Mouse (Mus musculus) heart, embryonic 10.5 days (tissue): Measurements from ENCODE around the gene Pigw. TPM values are rescaled to one million over a fixed set of nuclear protein-coding genes. Genes with fewer than 3 reads are reported as not detected.
"Not testable (repeated sequence)": the region's sequence is repeated elsewhere in the genome, so short reads cannot be mapped to it uniquely, and the experiment has no call there.

Experiments
- DNase-seq: peaks from one replicate; pipeline ENCODE4 v3.0.0-alpha.2; 2017; ENCODE audit warnings: low spot score
- H3K27ac ChIP-seq: fragments of 300-500 bp; sonication (generic); 2 replicates; pipeline ENCODE4 v1.5.1; 2016; ENCODE audit warnings: mild to moderate bottlenecking
- H3K27me3 ChIP-seq: fragments of 300-500 bp; sonication (generic); 2 replicates; pipeline ENCODE4 v1.6.1; 2016; ENCODE audit warnings: mild to moderate bottlenecking; ENCODE audit not compliant: poor library complexity, insufficient read depth, severe bottlenecking
- H3K36me3 ChIP-seq: fragments of 300-500 bp; sonication (generic); 2 replicates; pipeline ENCODE4 v1.6.1; 2016; ENCODE audit warnings: mild to moderate bottlenecking, moderate library complexity
- H3K4me1 ChIP-seq: fragments of 300-500 bp; sonication (generic); 2 replicates; pipeline ENCODE4 v1.6.1; 2016; ENCODE audit warnings: mild to moderate bottlenecking
- H3K4me3 ChIP-seq: fragments of 300-500 bp; sonication (generic); 2 replicates; pipeline ENCODE4 v1.5.1; 2016; ENCODE audit warnings: mild to moderate bottlenecking, moderate library complexity
- H3K9me3 ChIP-seq: fragments of 300-500 bp; sonication (generic); 2 replicates; pipeline ENCODE4 v1.6.1; 2016; ENCODE audit warnings: mild to moderate bottlenecking, moderate library complexity
- WGBS: fragments of 180-500 bp; shearing (Covaris S2); methylation state at CpG from one replicate; pipeline ENCODE4 v1.1.7; 2016; 5-methylcytosine and 5-hydroxymethylcytosine counted together
- polyA plus RNA-seq: library from polyadenylated mRNA; unstranded; fragments of >200 nt; fragmentation: Nextera tagmentation; extraction: Ambion mirVana; gene quantifications from 2 replicates; pipeline ENCODE4 v1.2.1, GENCODE M21; 2016

The Pigw gene
- polyA plus RNA-seq, 1 experiment from 2014 or later, result 2.7 TPM

DNA sequence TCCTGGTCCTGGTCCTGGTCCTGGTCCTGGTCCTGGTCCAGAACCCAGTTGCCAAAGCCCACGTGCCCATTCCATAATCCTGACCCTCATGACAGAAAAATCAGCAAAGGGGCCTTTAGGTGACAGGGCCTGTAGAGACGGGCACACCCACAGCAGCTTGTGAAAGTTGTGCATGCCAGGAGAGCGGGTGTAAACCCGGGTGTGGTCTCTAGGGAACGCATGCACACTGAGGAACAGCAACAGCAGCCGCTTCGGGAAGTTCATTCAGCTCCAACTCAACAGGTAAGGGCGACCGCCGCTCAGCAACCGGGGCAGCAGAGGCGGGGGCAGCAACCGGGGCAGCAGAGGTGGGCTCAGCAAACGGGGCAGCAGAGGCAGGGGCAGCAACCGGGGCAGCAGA, 13.0 kb upstream of the Pigw start:
- DNase-seq, result no peak
- Histone ChIP-seq H3K4me3 (no peak overlapping the region), H3K27ac (no peak overlapping the region), H3K4me1 (no peaks in the 10 kb centered on the region), H3K27me3 (no peaks in the 10 kb centered on the region), H3K9me3 (no peaks in the 10 kb centered on the region), H3K36me3 (peaks cover 92% of the 10 kb centered on the region)
- WGBS, result 94% methylated on average over 15 of the region's 15 CpGs

DNA sequence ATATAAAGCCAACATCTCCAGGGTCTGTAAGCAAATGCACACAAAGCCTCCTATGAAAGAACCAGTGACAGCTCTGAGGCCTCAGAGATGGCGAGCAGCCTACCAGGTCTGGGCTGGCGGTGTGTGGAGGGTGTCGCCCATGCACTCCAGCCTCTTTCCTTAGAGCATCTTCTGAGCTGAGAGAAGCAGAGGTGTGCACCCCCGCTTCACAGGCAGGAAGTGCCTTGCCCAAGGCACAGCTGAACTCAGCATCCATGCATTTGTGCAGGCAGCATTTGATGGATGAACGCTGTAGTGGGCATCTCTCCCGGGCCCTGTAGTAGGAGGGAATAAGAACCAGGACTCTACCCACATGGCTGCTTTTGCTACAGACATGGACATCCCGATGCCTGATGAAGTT, 11.6 kb upstream of the Pigw start:
- Histone ChIP-seq H3K4me1 (no peaks in the 10 kb centered on the region), H3K36me3 (peaks cover 91% of the 10 kb centered on the region), H3K27ac (no peak overlapping the region), H3K9me3 (no peaks in the 10 kb centered on the region), H3K4me3 (no peak overlapping the region), H3K27me3 (no peaks in the 10 kb centered on the region)
- no peak for DNase-seq
- 91% methylated on average over 7 of the region's 7 CpGs for WGBS

DNA sequence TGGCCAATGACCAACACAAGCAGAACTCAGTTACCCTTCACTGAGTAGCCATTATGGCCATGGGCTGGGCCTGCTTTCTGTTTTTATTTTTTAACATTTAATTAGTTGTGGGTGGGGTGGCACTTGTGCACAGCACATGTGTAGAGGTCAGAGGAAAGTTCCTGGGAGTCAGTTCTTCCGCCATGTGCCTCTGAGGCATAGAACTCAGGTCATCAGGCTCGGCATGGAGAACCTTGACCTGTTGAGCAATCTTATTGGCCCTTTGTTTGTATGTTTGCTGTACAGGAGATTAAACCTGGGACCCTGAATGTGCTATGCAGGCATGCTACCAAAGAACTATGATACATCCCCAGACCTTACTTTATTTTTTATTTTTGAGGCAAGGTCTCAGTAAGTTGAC, 9.4 kb upstream of the Pigw start:
- DNase-seq, result no peak
- Histone ChIP-seq H3K9me3 (no peaks in the 10 kb centered on the region), H3K4me1 (no peaks in the 10 kb centered on the region), H3K27me3 (no peaks in the 10 kb centered on the region), H3K27ac (no peak overlapping the region), H3K4me3 (no peak overlapping the region), H3K36me3 (peaks cover 91% of the 10 kb centered on the region)
- WGBS, result 90% methylated on average over 2 of the region's 2 CpGs

DNA sequence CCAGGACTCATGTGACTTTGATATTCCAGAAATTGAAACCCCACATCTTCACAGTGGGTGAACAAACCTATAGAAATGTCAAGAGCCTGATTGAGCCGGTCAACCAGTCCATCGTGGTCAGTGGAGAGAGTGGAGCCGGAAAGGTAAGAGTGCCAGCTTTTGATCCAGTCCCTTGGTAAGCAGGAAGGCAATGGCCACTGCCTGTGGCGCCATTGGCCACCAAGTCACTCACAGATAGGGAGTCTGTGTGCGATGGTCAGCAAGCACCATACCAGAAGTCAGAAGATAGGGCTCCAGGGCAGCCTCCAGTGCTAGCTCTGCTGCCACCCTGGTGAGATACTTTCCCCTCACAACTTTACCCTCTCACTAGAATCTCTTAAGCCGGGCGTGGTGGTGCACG, 7.9 kb upstream of the Pigw start:
- Histone ChIP-seq H3K9me3 (no peaks in the 10 kb centered on the region), H3K4me3 (no peak overlapping the region), H3K4me1 (no peaks in the 10 kb centered on the region), H3K27ac (no peak overlapping the region), H3K27me3 (no peaks in the 10 kb centered on the region), H3K36me3 (peaks cover 94% of the 10 kb centered on the region)
- peak; percentile 61 for DNase-seq
- WGBS, result 97% methylated on average over 8 of the region's 8 CpGs

DNA sequence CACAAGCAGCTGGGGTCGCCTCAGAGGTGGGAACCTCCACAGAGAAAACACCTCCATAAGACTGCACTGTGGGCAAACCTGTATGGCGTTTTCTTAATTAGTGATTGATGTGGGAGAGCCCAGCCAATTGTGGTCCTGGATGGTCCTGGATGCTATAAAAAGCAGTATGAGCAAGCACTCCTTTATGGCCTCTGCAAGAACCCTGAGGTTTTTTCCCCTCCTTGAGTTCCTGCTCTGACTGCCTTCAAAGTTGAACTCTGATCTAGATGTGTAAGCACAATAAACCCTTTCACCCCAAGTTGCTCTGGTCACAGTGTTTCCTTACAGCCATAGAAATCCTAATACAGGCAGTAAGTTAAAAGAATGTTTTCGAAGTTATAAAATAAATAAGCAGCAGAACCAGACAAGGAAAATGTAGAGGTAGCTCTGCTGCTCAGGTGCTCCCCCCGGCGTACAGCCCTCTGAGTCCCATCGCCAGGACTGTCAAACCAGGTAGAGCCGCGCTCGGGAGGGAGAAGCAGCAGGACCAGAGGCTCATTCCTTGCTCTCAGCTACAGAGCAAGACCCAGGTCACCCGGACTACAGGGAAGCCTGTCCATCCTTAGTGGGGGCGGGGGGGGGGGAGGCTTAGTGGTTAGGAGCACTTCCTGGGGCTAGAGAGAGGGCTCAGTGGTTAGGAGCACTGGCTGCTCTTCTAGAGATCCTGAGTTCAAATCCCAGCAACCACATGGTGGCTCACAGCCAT, 6.9 kb upstream of the Pigw start:
- Histone ChIP-seq H3K9me3 (no peaks in the 10 kb centered on the region), H3K4me1 (no peaks in the 10 kb centered on the region), H3K36me3 (peaks cover 92% of the 10 kb centered on the region), H3K27ac (no peak overlapping the region), H3K4me3 (no peak overlapping the region), H3K27me3 (no peaks in the 10 kb centered on the region)
- 92% methylated on average over 11 of the region's 11 CpGs for WGBS
- peak; percentile 59 for DNase-seq

DNA sequence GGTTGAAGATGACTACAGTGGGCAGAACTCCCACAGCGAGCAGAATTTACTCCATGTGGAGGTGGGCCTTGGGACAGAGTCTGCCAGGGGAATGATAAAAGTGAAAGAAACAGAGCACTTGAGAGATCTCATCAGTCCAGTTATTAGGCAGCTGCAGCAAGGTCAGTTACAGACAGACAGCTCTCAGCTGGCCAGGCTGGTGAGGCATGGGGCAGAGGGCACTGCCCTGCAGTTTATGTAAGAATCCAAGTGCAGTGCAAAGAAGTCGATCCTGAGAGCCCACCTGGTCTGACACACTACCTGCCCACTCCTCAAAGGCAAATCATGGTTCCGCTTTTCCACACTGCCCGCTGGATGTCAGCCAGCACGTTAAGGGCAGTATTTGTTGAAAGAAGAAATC, 6.2 kb upstream of the Pigw start:
- DNase-seq, result no peak
- Histone ChIP-seq H3K27ac (no peak overlapping the region), H3K27me3 (no peaks in the 10 kb centered on the region), H3K4me3 (no peak overlapping the region), H3K36me3 (peaks cover 85% of the 10 kb centered on the region), H3K9me3 (no peaks in the 10 kb centered on the region), H3K4me1 (peaks cover 5% of the 10 kb centered on the region)
- WGBS, result 87% methylated on average over 5 of the region's 5 CpGs

DNA sequence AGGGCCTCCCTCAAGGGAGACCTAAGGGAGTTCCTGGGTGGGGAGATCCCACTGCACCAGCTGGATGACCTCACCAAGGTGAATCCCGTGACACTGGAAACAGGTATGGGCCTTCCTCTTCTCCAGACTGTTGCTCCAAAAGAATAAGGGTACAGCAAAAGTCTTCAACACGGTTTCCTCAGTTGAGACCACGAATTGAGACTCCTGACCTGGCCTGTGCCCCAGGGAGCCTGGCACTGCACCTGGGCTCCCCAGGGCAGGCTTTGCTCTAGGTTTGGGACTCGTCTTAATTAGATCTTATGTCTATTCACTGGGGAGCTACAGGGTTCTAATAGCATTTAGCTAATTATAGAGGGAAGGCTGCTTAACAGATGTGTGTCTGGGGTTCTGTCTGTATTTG, 5.2 kb upstream of the Pigw start:
- H3K27me3 ChIP-seq, result no peaks in the 10 kb centered on the region
- H3K9me3 ChIP-seq, result no peaks in the 10 kb centered on the region
- peaks cover 11% of the 10 kb centered on the region for H3K4me1 ChIP-seq
- peaks cover 81% of the 10 kb centered on the region for H3K36me3 ChIP-seq
- no peak overlapping the region for H3K27ac ChIP-seq
- no peak overlapping the region for H3K4me3 ChIP-seq
- DNase-seq, result peak; percentile 41
- WGBS, result 90% methylated on average over 4 of the region's 4 CpGs

DNA sequence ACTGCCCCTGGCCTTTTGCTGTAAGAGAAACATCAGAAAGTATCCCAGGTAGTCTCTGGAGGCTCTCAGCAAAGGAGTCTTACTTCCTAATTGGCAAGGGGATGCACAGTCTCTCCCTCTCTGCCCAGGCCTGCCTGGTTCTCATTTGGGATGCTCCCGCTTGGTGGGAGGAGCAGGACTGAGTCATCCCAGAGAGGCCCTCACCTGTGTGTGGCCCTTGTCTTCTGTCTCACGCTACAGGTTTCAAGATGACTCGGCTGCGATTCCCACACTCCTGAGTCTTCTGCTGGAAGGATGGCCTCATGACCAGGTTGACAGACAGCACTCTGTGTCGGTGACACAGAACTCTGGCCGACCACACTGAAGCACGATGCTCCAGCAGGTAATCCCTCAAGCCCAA, 2.3 kb upstream of the Pigw start:
- DNase-seq, result peak; percentile 59
- H3K9me3 ChIP-seq, result no peaks in the 10 kb centered on the region
- no peak overlapping the region for H3K27ac ChIP-seq
- H3K4me3 ChIP-seq, result no peak overlapping the region
- H3K27me3 ChIP-seq, result no peaks in the 10 kb centered on the region
- peaks cover 19% of the 10 kb centered on the region for H3K4me1 ChIP-seq
- 93% methylated on average over 7 of the region's 7 CpGs for WGBS
- peaks cover 62% of the 10 kb centered on the region for H3K36me3 ChIP-seq

DNA sequence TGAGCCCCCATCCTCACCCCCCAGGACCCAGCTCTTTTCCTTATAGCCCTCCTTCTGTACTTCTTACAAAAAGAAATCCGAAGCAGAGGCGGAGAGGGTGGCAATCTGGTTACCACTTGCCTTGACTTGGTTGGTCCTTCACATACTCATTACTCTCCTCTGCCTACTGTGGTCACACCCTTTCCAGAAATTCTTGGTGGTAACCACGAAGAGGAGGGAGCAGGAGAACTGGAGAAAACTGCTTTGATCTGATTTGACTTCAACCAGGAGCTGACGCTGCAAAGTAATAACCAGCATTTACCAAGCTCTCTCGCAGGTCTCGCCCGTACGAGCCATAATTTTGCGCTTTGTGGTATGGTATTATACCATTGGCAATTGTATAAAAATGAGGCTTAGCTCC, 886 bp upstream of the Pigw start:
- 59% methylated on average over 9 of the region's 9 CpGs for WGBS
- no peaks in the 10 kb centered on the region for H3K9me3 ChIP-seq
- H3K27me3 ChIP-seq, result no peaks in the 10 kb centered on the region
- DNase-seq, result no peak
- H3K4me1 ChIP-seq, result peaks cover 19% of the 10 kb centered on the region
- H3K27ac ChIP-seq, result peak overlapping the region; percentile 97
- peaks cover 49% of the 10 kb centered on the region for H3K36me3 ChIP-seq
- H3K4me3 ChIP-seq, result peak overlapping the region; percentile 93

DNA sequence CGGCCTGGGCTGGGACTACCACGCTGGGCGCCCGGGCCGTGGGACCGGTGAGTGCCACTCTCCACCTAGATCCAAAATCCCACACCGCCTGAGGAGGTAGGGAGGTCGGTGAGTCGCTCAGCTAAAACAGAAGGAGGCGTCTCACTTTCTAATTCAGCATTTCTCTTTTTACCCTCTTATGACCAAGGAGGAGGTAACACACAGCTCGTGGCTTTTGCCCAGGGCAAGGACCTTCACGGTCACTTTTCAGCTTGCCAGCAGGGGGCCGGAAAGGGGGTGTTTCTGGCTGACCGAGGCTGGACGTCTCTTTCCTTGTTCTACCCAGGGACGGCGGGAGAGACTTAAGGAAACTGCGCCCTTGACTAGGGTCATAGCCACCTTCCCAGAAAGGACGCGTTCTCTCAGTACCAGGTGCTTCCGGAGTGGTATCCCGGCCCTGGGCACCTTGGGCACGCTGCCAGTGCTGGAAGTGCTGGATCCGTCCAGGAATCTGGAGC, 428 bp upstream of the Pigw start:
- DNase-seq, result peak; percentile 89
- peaks cover 45% of the 10 kb centered on the region for H3K36me3 ChIP-seq
- H3K9me3 ChIP-seq, result no peaks in the 10 kb centered on the region
- H3K4me3 ChIP-seq, result peak overlapping the region; percentile 93
- WGBS, result under 1% methylated on average over 24 of the region's 24 CpGs
- peak overlapping the region; percentile 97 for H3K27ac ChIP-seq
- peaks cover 19% of the 10 kb centered on the region for H3K4me1 ChIP-seq
- H3K27me3 ChIP-seq, result no peaks in the 10 kb centered on the region

DNA sequence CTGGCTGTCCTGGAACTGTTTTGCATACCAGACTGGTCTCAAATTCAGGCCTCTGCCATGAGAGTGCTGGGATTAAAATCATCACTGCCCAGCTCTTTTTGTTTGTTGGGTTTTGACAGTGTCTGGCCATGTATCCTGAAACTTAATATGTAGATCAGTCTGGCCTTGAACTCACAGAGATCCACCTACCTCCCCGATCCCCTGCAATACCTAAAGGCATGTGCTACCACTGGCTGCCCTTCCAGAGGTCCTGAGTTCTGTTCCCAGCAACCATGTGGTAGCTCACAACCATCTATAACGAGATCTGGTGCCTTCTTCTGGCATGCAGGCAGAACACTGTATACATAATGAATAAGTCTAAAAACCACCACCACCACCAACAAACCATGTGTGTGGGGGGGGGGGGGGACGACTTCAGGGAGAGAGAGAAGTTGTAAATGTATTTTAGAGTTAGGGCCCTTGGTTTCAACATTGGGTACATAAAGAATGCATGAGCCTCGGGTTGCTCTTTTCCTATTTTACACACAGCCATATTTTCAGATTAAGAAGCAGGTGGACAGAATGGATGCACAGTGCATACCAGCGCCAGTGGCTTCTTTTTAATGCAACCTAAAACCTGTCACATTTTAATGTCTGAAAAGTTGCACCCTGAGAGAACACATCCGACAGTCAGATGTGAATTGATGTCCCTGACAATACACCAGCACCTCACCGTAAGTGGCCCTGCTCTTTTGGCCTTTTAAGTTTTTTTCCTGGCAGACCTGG, 896 bp downstream of the Pigw start:
- peak overlapping the region; percentile 97 for H3K27ac ChIP-seq
- H3K4me1 ChIP-seq, result peaks cover 19% of the 10 kb centered on the region
- H3K36me3 ChIP-seq, result peaks cover 31% of the 10 kb centered on the region
- no peaks in the 10 kb centered on the region for H3K9me3 ChIP-seq
- H3K4me3 ChIP-seq, result peak overlapping the region; percentile 93
- H3K27me3 ChIP-seq, result no peaks in the 10 kb centered on the region
- 25% methylated on average over 7 of the region's 7 CpGs for WGBS
- no peak for DNase-seq

DNA sequence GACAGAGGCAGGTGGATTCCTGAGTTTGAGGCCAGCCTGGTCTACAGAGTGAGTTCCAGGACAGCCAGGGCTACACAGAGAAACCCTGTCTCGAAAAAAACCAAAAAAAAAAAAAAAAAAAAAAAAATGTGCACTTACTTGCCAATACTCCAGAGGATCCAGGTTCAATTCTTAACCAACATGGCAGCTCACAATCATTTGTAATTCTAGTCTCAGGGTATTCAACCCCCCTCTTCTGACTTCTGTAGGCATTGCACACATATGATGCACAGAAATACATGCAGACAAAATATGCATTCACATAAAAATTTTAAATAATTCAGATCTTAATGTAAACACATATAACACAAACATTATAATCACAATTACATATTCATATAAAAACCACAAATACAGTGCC, 4.1 kb downstream of the Pigw start:
- 83% methylated on average over 1 of the region's 1 CpGs for WGBS
- not testable (repeated sequence) for H3K27me3 ChIP-seq, H3K27ac ChIP-seq, DNase-seq, H3K4me3 ChIP-seq, H3K9me3 ChIP-seq
- Histone ChIP-seq H3K4me1 (peaks cover 12% of the 10 kb centered on the region), H3K36me3 (peaks cover 10% of the 10 kb centered on the region; the same call in 1 of the 2 replicates)

DNA sequence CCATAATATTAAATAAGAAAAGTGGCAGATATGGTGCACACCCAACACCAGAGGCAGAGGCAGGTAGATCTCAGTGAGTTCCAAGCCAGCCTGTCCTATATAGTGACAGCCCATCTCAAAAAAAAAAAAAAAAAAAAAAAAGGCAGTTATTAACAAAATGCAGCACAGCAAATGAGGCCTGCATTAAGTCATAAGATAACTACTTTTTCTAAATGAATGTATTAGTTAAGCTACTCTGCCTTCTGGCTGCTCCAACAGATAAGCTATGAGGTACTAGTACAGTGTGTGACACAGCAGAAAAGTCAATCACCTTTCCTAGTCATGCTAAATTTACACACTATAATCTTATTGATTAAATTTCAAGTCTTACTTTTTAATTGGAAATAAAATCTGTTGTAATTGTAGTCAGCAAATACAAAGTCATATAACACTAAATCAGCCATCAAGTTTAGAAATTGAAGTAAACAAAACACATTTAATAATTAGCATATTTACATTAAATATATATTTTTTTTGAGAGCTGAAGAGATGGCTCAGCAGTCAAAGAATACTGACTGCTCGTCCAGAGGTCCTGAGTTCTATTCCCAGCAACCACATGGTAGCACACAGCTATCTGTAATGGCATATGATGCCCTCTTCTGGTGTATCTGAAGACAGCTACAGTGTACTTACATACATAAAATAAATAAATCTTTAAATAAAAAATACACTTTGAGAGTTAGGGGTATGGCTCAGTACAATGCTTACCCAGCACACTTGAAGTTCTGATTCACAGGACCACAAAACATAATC, 6.8 kb downstream of the Pigw start:
- Histone ChIP-seq H3K9me3 (no peaks in the 10 kb centered on the region), H3K27me3 (no peaks in the 10 kb centered on the region), H3K27ac (no peak overlapping the region), H3K4me1 (no peaks in the 10 kb centered on the region), H3K4me3 (no peak overlapping the region), H3K36me3 (peaks cover 10% of the 10 kb centered on the region; the same call in 1 of the 2 replicates)
- no peak for DNase-seq
- WGBS, result 60% methylated on average over 1 of the region's 1 CpGs
